Mouse (Mus musculus) limb, embryonic 15.5 days (tissue): ENCODE results near the gene Ddx39. TPM values are rescaled to one million over a fixed set of nuclear protein-coding genes. Genes with fewer than 3 reads are reported as not detected.

Experiments used
- microRNA-seq: library from miRNA; unstranded; fragments of <30 nt; microRNA quantifications from one replicate; pipeline ENCODE4, GENCODE M21; 2016
- polyA plus RNA-seq: library from polyadenylated mRNA; unstranded; fragments of >200 nt; fragmentation: Nextera tagmentation; extraction: Ambion mirVana; gene quantifications from 2 replicates; pipeline ENCODE4 v1.2.1, GENCODE M21; 2015

The Ddx39 gene
- polyA plus RNA-seq, 1 experiment from 2014 or later, result 126 TPM

Small RNAs within 50 kb of the gene (microRNA-seq; reads per million reads assigned to microRNA genes)
- gene Mir1668, result not detected

Other genes starting within 250 kb of the Ddx39 start
- gene Olfr370, start 179.4 kb upstream of the Ddx39 start, polyA plus RNA-seq, result not detected in 2 replicates
- gene Ndufb7, start 148.5 kb upstream of the Ddx39 start, polyA plus RNA-seq, result 253 and 288 TPM in 2 replicates
- 544 and 583 TPM in 2 replicates for gene Tecr, start 107.2 kb upstream of the Ddx39 start, polyA plus RNA-seq
- 78.5 and 79.1 TPM in 2 replicates for gene Dnajb1, start 107.0 kb upstream of the Ddx39 start, polyA plus RNA-seq
- gene Gipc1, start 62.5 kb upstream of the Ddx39 start, polyA plus RNA-seq, result 182 and 187 TPM in 2 replicates
- gene Ptger1, start 48.5 kb upstream of the Ddx39 start, polyA plus RNA-seq, result 0.95 and 1.1 TPM in 2 replicates
- gene Pkn1, start 16.0 kb upstream of the Ddx39 start, polyA plus RNA-seq, result 19.6 and 20.0 TPM in 2 replicates
- gene Adgre5, start 26.1 kb downstream of the Ddx39 start, polyA plus RNA-seq, result 46.1 and 52.6 TPM in 2 replicates
- 17.2 and 23.5 TPM in 2 replicates for gene Adgrl1, start 184.9 kb downstream of the Ddx39 start, polyA plus RNA-seq
- gene Gm10644, start 240.0 kb downstream of the Ddx39 start, polyA plus RNA-seq, result 0.35 and 0.37 TPM in 2 replicates
- gene Asf1b, start 240.3 kb downstream of the Ddx39 start, polyA plus RNA-seq, result 55.8 and 62.5 TPM in 2 replicates